Mouse (Mus musculus) cerebellum, adult 2 months (tissue): ENCODE results near the gene Zg16.

Experiments
- CTCF ChIP-seq: fragments of 200-500 bp; IDR thresholded peaks from 2 replicates; pipeline ENCODE4 v1.5.1; 2011; ENCODE audit warnings: low read depth, mild to moderate bottlenecking, control low read depth, low read length, moderate library complexity, borderline replicate concordance; ENCODE audit not compliant: insufficient read depth
- POLR2A ChIP-seq: fragments of 200-500 bp; IDR thresholded peaks from 2 replicates; pipeline ENCODE4 v1.6.1; 2011; ENCODE audit warnings: low read length, control low read depth, borderline replicate concordance; ENCODE audit not compliant: insufficient read depth

DNA sequence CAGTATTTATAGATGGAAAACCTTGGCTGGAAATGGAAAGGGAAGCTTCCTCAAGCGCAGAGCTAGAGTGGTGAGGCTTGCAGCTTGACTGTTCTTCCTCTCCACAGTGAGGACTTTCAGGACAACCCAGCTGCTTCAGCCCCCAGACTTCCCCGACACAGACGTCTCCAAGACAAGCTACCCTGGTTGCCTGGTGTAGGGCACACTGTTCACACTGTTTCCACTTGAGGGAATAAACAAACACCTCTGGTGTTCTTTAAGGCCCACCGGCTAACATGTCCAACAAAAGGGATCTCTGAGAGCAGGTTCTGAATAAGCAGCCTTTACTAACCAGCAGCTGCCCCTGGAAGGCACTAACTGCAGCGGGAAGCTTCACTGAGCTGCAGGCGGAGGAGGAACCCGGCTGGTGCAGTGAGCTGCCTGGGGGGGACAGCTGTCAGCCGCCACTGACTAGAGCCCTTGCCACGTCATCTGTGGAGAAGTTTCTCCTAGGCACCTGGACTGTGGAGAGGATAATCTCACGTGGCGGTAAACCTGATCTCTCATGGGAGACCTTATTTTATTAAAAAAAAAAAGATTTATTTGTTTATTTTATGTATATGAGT lies 29.3 kb upstream of the Zg16 start:
- TF ChIP-seq CTCF (no peak), POLR2A (no peak)
